Mouse (Mus musculus): Measurements from ENCODE around the gene Ndufaf2.

Ndufaf2 gene

GRCm38 (mm10) chr13:108077476-108077875, 80.9 kb downstream of the Ndufaf2 start:
- DNase-seq, result no peak

GRCm38 (mm10) chr13:108070171-108070570, 88.3 kb downstream of the Ndufaf2 start:
- no peak for DNase-seq

GRCm38 (mm10) chr13:108069151-108069550, 89.3 kb downstream of the Ndufaf2 start:
- no peak for DNase-seq

GRCm38 (mm10) chr13:108066021-108066420, 92.4 kb downstream of the Ndufaf2 start:
- DNase-seq, result no peak

- no peak for DNase-seq
Measured at GRCm38 (mm10) chr13:108064331-108064730, 94.1 kb downstream of the Ndufaf2 start.

GRCm38 (mm10) chr13:108063374-108064134, 94.9 kb downstream of the Ndufaf2 start:
- no peak for DNase-seq

- no peak for DNase-seq
Measured at GRCm38 (mm10) chr13:108062900-108063299, 95.5 kb downstream of the Ndufaf2 start.

- DNase-seq, result no peak
Measured at GRCm38 (mm10) chr13:108060936-108061578, 97.4 kb downstream of the Ndufaf2 start.

- no peak for DNase-seq
Measured at GRCm38 (mm10) chr13:108060286-108060885, 98.0 kb downstream of the Ndufaf2 start.

- DNase-seq, result no peak
Measured at GRCm38 (mm10) chr13:108056896-108057295, 101.5 kb downstream of the Ndufaf2 start.

- no peak for DNase-seq
Measured at GRCm38 (mm10) chr13:108047364-108047763, 111.1 kb downstream of the Ndufaf2 start.

GRCm38 (mm10) chr13:108046891-108047290, 111.5 kb downstream of the Ndufaf2 start:
- DNase-seq, result no peak

GRCm38 (mm10) chr13:108046071-108046470, 112.4 kb downstream of the Ndufaf2 start:
- DNase-seq, result no peak

- DNase-seq, result no peak
Measured at GRCm38 (mm10) chr13:108045646-108046045, 112.8 kb downstream of the Ndufaf2 start.

- DNase-seq, result peak; percentile 86
Measured at GRCm38 (mm10) chr13:108044222-108044941, 114.0 kb downstream of the Ndufaf2 start, which contains the start of gene Smim15. Smim15 (plus strand) TSS chr13:108044446.

- DNase-seq, result peak; percentile 17
Measured at GRCm38 (mm10) chr13:108043431-108044221, 114.8 kb downstream of the Ndufaf2 start.

- peak; percentile 59 for DNase-seq
Measured at GRCm38 (mm10) chr13:108041358-108041757, 117.1 kb downstream of the Ndufaf2 start.

GRCm38 (mm10) chr13:108040451-108040850, 118.0 kb downstream of the Ndufaf2 start:
- DNase-seq, result no peak

- DNase-seq, result no peak
Measured at GRCm38 (mm10) chr13:108039902-108040301, 118.5 kb downstream of the Ndufaf2 start.

GRCm38 (mm10) chr13:108039375-108039774, 119.0 kb downstream of the Ndufaf2 start:
- no peak for DNase-seq

- no peak for DNase-seq
Measured at GRCm38 (mm10) chr13:108032789-108033188, 125.6 kb downstream of the Ndufaf2 start.

- DNase-seq, result no peak
Measured at GRCm38 (mm10) chr13:108025802-108026201, 132.6 kb downstream of the Ndufaf2 start.

Measured in cerebellum, adult 9-11 months (tissue).